Mouse (Mus musculus) limb, embryonic 14.5 days (tissue): ENCODE results near the gene Fam219a. TPM values are rescaled to one million over a fixed set of nuclear protein-coding genes. Genes with fewer than 3 reads are reported as not detected.

Source experiments
- ATAC-seq: fragments of 200-750 bp; cut with Nextera tagmentation; 2 replicates; pipeline ENCODE4 v1.8.0; 2017; ENCODE audit warnings: low read depth, moderate number of reproducible peaks, moderate TSS enrichment; ENCODE audit not compliant: low FRiP score
- DNase-seq: peaks from one replicate; pipeline ENCODE4 v3.0.0-alpha.2; 2015; ENCODE audit warnings: low spot score
- H3K27ac ChIP-seq: fragments of 300-500 bp; sonication (generic); replicated peaks from 2 replicates; pipeline ENCODE4 v1.5.1; 2014; ENCODE audit warnings: low read depth, mild to moderate bottlenecking, low read length, moderate library complexity, mixed read lengths
- H3K27me3 ChIP-seq: fragments of 300-500 bp; sonication (generic); 2 replicates; pipeline ENCODE4 v1.6.1; 2014; ENCODE audit warnings: low read length, mixed read lengths; ENCODE audit not compliant: control insufficient read depth, insufficient read depth
- H3K36me3 ChIP-seq: fragments of 300-500 bp; sonication (generic); 2 replicates; pipeline ENCODE4 v1.6.1; 2014; ENCODE audit warnings: mild to moderate bottlenecking, low read length, moderate library complexity, mixed read lengths; ENCODE audit not compliant: control insufficient read depth, insufficient read depth
- H3K4me1 ChIP-seq: fragments of 300-500 bp; sonication (generic); 2 replicates; pipeline ENCODE4 v1.6.1; 2014; ENCODE audit warnings: antibody characterized with exemption, low read length, mixed read lengths; ENCODE audit not compliant: control insufficient read depth, insufficient read depth
- H3K4me2 ChIP-seq: fragments of 300-500 bp; sonication (generic); replicated peaks from 2 replicates; pipeline ENCODE4 v1.6.1; 2014; ENCODE audit warnings: low read depth, mild to moderate bottlenecking, low read length, moderate library complexity; ENCODE audit not compliant: severe bottlenecking
- H3K4me3 ChIP-seq: fragments of 300-500 bp; sonication (generic); replicated peaks from 2 replicates; pipeline ENCODE4 v1.5.1; 2014; ENCODE audit warnings: low read length
- H3K9ac ChIP-seq: fragments of 300-500 bp; sonication (generic); 2 replicates; pipeline ENCODE4 v1.6.1; 2014; ENCODE audit warnings: mild to moderate bottlenecking, low read depth, low read length, moderate library complexity; ENCODE audit not compliant: severe bottlenecking
- H3K9me3 ChIP-seq: fragments of 300-500 bp; sonication (generic); 2 replicates; pipeline ENCODE4 v1.6.1; 2016; ENCODE audit warnings: low read length; ENCODE audit not compliant: control insufficient read depth
- POLR2A ChIP-seq: fragments of 200-500 bp; IDR thresholded peaks from 2 replicates; pipeline ENCODE4 v1.8.0; 2012; ENCODE audit warnings: inconsistent platforms, mild to moderate bottlenecking, moderate library complexity, borderline replicate concordance; ENCODE audit not compliant: insufficient read depth, insufficient read length; ENCODE audit errors: extremely low read depth
- WGBS: fragments of 180-500 bp; shearing (Covaris S2); extraction: QIAGEN DNeasy Blood & Tissue Kit; methylation state at CpG from one replicate; pipeline ENCODE4 v1.1.7; 2014; 5-methylcytosine and 5-hydroxymethylcytosine counted together
- polyA plus RNA-seq, 2 experiments: library from polyadenylated mRNA; depleted of rRNA in 1 of 2; stranded (reverse) in 1 of 2; unstranded in 1 of 2; fragments of >200 nt; fragmentation: Nextera tagmentation in 1 of 2; extraction: Ambion mirVana in 1 of 2; gene quantifications; 2 replicates each; pipeline versions ENCODE4 v1.2.1 to v1.2.3; 2012 to 2014

The Fam219a gene
- polyA plus RNA-seq, 2 experiments = 2.4 to 13.7 TPM

DNA sequence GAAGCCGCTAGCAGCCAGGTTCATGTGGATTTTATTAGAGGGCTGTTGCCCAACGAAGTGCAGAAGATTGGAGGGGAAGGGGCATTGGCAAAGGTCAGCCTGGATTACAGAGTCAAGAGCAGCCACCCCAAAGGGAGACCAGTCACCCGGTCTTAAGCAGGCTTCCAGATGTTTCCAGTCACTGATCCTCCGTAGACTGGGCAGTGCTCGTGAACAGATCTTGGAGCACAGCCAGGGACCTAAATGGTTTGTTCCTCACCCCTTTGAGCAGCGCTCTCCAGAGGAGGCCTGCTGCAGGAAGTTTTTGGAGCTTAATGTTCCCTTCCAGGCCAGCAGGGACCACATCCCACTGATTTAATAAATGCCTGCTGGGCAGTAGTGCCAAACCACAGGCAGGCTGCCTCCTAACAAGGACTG, 87.7 kb downstream of the Fam219a start:
- ATAC-seq = peak; percentile 79
- Histone ChIP-seq H3K4me3 (no peak overlapping the region), H3K27ac (peak overlapping the region; percentile 44; the same call in 1 of the 2 replicates), H3K9me3 (no peaks in the 10 kb centered on the region), H3K9ac (no peak overlapping the region), H3K4me1 (peaks cover 12% of the 10 kb centered on the region), H3K36me3 (no peaks in the 10 kb centered on the region), H3K27me3 (no peaks in the 10 kb centered on the region), H3K4me2 (peak overlapping the region; percentile 1; the same call in 1 of the 2 replicates)
- no peak for TF ChIP-seq POLR2A
- 17% methylated on average over 6 of the region's 6 CpGs for WGBS
- DNase-seq = peak; percentile 83

DNA sequence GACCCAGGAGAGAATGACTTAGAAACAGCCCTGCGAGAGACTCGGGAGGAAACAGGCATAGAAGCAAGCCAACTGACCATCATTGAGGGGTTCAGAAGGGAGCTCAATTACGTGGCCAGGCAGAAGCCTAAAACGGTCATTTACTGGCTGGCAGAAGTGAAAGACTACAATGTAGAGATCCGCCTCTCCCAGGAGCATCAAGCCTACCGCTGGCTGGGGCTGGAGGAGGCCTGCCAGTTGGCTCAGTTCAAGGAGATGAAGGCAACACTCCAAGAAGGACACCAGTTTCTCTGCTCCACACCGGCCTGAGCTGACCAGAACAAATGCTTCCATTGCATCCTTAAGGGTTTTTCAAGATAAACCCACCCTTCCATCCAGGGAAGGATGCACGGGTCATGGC, 89.1 kb downstream of the Fam219a start:
- TF ChIP-seq POLR2A = no peak
- H3K9me3 ChIP-seq = no peaks in the 10 kb centered on the region
- H3K36me3 ChIP-seq = no peaks in the 10 kb centered on the region
- H3K4me1 ChIP-seq = peaks cover 12% of the 10 kb centered on the region
- WGBS = 79% methylated on average over 8 of the region's 8 CpGs
- ATAC-seq (no peak), DNase-seq (no peak)
- no peak overlapping the region for H3K27ac ChIP-seq
- H3K4me3 ChIP-seq = no peak overlapping the region
- H3K27me3 ChIP-seq = no peaks in the 10 kb centered on the region
- H3K4me2 ChIP-seq = no peak overlapping the region
- H3K9ac ChIP-seq = no peak overlapping the region

DNA sequence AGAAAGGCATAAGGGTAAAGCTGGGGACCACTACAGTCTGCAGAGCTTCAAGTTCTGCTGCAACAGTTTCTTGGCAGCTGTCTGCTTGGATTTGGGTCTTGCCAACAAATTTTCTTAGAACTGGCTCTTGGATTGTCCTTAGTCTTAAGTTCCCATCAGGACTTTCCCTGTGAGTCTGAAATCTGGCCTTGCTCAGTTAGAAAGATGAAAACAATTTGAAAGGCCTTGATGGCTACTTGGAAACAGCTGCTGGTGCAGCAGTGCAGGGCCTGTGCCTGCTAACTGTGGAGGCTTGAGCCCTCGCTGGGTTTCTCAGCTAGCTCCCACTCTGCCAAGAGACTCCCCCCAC, 89.9 kb downstream of the Fam219a start:
- Histone ChIP-seq H3K4me2 (no peak overlapping the region), H3K36me3 (no peaks in the 10 kb centered on the region), H3K9ac (no peak overlapping the region), H3K4me1 (peaks cover 12% of the 10 kb centered on the region), H3K27ac (no peak overlapping the region), H3K4me3 (no peak overlapping the region), H3K27me3 (no peaks in the 10 kb centered on the region), H3K9me3 (no peaks in the 10 kb centered on the region)
- ATAC-seq (no peak), DNase-seq (peak; percentile 52)
- TF ChIP-seq POLR2A = no peak
- 44% methylated on average over 1 of the region's 1 CpGs for WGBS

DNA sequence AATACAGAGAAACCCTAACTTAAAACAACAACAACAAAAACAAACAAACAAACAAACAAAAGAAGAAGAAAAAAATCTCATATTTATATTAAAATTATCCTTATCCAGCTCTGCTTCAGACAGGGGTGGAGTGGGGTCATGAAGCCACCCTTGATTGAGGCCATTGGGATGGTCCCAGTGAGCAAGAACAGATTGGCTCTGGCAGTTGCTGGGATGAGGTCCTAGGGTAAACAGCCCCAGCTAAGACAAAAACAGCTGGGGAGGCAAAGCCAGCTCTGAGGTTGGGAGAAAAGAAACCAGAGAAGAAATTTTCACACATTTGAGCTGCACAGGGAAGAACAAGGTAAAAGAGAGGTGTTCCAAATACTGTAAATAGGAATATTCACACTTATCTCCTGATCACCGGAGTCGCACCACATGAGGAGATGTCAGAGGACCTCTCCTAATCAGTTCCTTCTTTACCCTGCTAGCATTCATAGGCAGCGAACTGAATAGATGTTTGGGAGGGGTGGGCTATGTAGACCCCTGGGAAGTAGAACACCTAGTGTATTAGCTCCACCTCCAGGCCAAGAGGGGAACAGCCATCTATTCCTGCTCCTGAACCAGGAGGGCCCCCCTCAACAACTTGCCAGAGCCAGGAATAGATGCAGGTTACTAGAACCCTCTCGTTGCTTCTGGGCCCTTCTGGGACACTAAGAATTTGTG, 90.4 kb downstream of the Fam219a start:
- ATAC-seq (no peak), DNase-seq (no peak)
- H3K4me2 ChIP-seq = no peak overlapping the region
- no peaks in the 10 kb centered on the region for H3K9me3 ChIP-seq
- no peaks in the 10 kb centered on the region for H3K36me3 ChIP-seq
- 55% methylated on average over 4 of the region's 4 CpGs for WGBS
- H3K27ac ChIP-seq = no peak overlapping the region
- H3K4me1 ChIP-seq = peaks cover 12% of the 10 kb centered on the region
- no peak overlapping the region for H3K4me3 ChIP-seq
- H3K9ac ChIP-seq = no peak overlapping the region
- no peak for TF ChIP-seq POLR2A
- no peaks in the 10 kb centered on the region for H3K27me3 ChIP-seq

DNA sequence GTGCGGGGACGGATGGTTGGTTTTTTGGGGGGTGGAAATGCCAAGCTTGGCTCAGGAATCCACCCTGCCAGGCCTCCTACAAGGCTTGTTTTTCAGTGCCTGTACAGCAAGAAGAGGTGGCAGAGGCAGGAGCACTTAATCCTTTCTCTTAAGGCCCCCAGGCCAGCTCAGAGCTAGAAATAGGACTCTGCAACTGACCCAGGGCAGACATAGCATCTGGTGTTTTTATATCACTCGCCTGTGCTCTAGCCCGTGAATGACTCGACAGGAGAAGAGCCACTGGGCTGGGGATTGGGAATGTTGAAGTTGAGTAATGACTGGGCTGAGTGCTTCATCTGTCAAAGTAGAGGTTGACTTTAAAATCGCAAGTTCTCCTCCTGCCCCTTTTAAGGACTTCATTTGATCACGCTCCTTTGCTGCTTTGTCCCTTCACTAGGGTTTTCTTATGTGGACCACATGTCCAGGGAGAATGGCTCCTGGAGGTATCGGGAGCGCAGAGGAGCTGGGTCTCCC, 91.6 kb downstream of the Fam219a start:
- Histone ChIP-seq H3K9ac (no peak overlapping the region), H3K27me3 (no peaks in the 10 kb centered on the region), H3K27ac (no peak overlapping the region), H3K9me3 (no peaks in the 10 kb centered on the region), H3K4me2 (no peak overlapping the region), H3K36me3 (no peaks in the 10 kb centered on the region), H3K4me1 (peaks cover 12% of the 10 kb centered on the region), H3K4me3 (no peak overlapping the region)
- TF ChIP-seq POLR2A = no peak
- DNase-seq (no peak), ATAC-seq (no peak)
- WGBS = 75% methylated on average over 9 of the region's 9 CpGs

DNA sequence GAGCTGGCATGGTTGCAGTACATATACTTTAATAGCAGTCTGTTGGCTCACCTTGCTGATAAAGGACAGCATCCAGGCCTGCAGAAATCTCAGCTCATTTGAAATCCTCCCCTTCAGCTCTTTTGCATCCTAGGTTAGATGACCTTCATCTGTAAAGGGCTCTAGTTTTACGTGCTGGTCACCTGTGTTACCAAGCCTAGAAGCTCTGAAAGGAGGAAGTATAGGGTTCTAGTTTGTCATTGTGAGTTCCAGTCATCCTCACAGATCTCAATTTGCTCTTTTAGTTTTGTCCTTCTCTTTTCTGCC, 98.0 kb downstream of the Fam219a start:
- Histone ChIP-seq H3K9me3 (no peaks in the 10 kb centered on the region), H3K9ac (no peak overlapping the region), H3K27ac (no peak overlapping the region), H3K4me2 (no peak overlapping the region), H3K4me3 (no peak overlapping the region), H3K27me3 (no peaks in the 10 kb centered on the region), H3K4me1 (0 out of 2 replicates have a peak, but pooled peaks cover 6% of the 10 kb centered on the region), H3K36me3 (no peaks in the 10 kb centered on the region)
- 73% methylated on average over 1 of the region's 1 CpGs for WGBS
- no peak for ATAC-seq
- no peak for DNase-seq
- no peak for TF ChIP-seq POLR2A
